Mouse (Mus musculus) CD8-positive naive resting alpha-beta T cell, adult 2 months (primary cell): ENCODE data around the gene Ube2a.

ENCODE experiments used
- DNase-seq, 2 experiments: peaks; one replicate each; pipeline ENCODE4 v3.0.0; 2022; ENCODE audit warnings: low read depth in 2 of 2, low spot score in 2 of 2

The Ube2a gene

GRCm38 (mm10) chrX:36901655-36902054, 28.0 kb downstream of the Ube2a start:
- no peak for DNase-seq

GRCm38 (mm10) chrX:36902321-36903114, 28.8 kb downstream of the Ube2a start, which contains the start of gene Nkrf:
Gene Nkrf (minus strand): TSS chrX:36902899.
- DNase-seq = peak; percentile 11 to 23

DNA sequence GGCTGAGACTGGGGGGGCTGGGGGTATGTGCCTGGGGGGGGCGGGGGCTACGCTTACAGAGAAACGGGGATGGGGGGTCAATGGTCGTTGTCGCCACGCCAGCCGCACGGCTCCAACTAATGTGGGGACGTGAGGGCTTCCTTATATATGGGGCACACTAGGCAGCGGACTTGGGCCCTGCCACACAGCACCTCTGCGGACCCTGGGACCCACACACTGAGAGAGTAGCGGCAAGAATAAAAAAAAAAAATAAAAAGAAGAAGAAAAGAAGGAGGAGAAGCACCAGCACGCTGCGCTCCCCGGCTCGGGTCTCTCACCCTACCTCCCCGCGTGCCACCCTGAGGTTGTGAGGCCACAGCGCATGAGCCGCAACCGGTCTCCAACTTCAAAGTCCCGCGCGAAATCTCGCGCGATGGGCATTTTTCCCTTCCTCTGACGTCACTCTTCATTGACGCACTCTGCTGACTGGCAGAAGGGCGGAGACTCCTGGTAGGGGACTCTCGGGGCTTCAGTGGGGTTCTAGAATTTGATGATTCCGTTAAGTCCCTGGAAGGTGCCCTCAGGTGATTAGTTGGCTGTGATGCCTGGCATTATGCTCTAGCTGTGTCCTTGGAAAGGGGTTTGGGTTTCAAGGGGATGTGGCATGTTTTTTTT, 29.5 kb downstream of the Ube2a start:
- peak; percentile 89 to 90 for DNase-seq

DNA sequence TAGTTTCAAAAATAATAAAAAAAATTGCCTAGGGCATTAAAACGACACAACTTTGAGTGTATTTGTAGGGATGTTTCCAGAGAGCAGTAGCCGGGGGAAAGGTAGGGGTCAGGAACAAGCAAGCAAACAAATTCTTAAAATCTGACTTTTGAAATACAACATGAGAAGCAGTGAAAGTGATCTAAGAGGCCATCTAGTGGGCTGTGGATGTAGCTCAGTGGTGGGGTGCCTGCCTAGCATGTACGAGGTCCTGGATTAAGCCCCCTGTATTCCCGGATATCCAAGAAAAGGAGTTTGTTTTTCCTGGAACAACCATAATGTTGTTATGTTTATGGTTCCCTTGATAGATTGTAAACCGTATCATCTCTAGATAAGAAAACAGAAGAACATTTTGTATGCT, 32.8 kb downstream of the Ube2a start:
- DNase-seq = no peak

DNA sequence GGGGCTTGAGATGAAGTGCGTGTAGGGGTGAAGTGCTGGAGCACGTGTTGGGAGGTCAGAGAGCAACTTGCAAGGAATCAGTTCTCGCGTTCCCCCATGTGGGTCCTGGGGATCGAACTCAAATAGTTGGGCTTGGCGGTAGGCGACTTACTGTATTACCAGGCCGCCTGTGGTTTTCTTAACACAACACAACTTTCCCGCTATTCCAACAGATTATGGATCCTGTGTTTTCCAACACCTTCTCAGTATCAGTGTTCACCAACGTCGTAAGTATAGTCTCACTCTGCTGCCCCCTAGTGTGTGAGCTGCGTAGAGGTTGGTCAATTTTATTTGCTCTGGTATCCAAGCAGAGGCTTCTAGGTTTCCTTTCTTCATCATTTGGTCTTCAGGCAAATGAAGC, 37.6 kb downstream of the Ube2a start:
- peak; percentile 30 to 52 for DNase-seq

DNA sequence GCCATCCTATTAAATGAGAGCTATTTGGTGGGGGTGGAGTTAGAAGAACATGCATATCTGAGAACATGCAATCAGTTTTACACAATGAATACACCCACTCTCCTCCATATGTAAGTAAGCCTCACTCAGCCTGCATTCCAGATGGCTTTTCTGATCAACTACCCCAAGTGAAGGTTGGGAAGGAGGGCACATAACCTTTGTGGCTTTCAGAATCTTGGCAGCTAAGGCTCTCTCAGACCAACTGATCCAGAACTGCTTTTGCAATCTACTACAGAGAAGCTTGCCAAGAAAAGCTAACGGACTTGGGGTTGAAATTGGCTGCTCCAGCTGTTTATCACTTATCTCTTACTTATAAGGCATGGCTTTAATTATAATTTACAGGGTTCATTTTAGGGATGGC, 44.0 kb downstream of the Ube2a start:
- DNase-seq = no peak

- no peak for DNase-seq
These were observed 47.6 kb downstream of the Ube2a start for GRCm38 (mm10) chrX:36921346-36921745.

GRCm38 (mm10) chrX:36928791-36929190, 55.1 kb downstream of the Ube2a start:
- no peak for DNase-seq

- DNase-seq = no peak
These were observed 56.0 kb downstream of the Ube2a start for GRCm38 (mm10) chrX:36929694-36930093.

DNA sequence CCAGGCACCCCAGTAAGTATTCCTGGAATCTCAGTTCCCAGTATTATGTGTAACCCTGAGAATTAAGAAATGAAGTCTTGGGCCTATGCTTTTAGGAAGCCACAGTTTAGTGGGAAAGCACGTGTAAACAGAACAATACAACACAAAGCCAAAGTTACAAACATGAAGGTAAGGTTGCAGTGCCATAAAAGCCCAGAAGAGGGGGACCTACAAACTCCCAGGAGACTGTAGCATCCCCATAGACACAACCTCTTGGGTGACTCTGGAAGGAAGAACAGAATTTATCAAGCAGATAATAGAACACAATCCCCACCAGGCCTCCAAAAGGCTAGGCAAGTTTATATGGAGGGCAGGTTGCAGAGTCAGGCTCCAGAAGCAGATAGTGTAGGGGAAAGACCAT, 56.9 kb downstream of the Ube2a start:
- peak in 1 of 2 experiments; percentile 12 for DNase-seq
